Mouse (Mus musculus) spleen, postnatal 36 days (tissue): Measurements from ENCODE around the gene Col1a2.
A peak's percentile ranks its signal among the peaks of the same experiment; 100 is the strongest.

Source experiments
- DNase-seq, 2 experiments: peaks; one replicate each; pipeline ENCODE4 v3.0.0; 2022; ENCODE audit warnings: low spot score in 2 of 2, mixed read lengths in 1 of 2

Col1a2 gene

GRCm38 (mm10) chr6:4504603-4505131 lies at the start of gene Col1a2:
Col1a2 (plus strand) TSS chr6:4504814.
- DNase-seq, result no peak

- no peak for DNase-seq
These were observed 49.1 kb upstream of the Col1a2 start for GRCm38 (mm10) chr6:4455518-4455917.

GRCm38 (mm10) chr6:4455961-4456617 lies 48.5 kb upstream of the Col1a2 start:
- DNase-seq, result no peak

- DNase-seq, result no peak
These were observed 47.7 kb upstream of the Col1a2 start for GRCm38 (mm10) chr6:4456691-4457447.

GRCm38 (mm10) chr6:4457555-4457996 lies 47.0 kb upstream of the Col1a2 start:
- DNase-seq, result no peak

GRCm38 (mm10) chr6:4465320-4465719 lies 39.3 kb upstream of the Col1a2 start:
- DNase-seq, result no peak

GRCm38 (mm10) chr6:4483577-4483936 lies 21.1 kb upstream of the Col1a2 start:
- DNase-seq, result no peak

- DNase-seq, result no peak
These were observed 20.5 kb upstream of the Col1a2 start for GRCm38 (mm10) chr6:4483937-4484601.

GRCm38 (mm10) chr6:4488349-4488748 lies 16.3 kb upstream of the Col1a2 start:
- peak in 1 of 2 experiments; percentile 6 for DNase-seq

- no peak for DNase-seq
These were observed 15.6 kb upstream of the Col1a2 start for GRCm38 (mm10) chr6:4488966-4489365.

GRCm38 (mm10) chr6:4489366-4490245 lies 15.0 kb upstream of the Col1a2 start:
- DNase-seq, result peak in 1 of 2 experiments; percentile 6

- DNase-seq, result no peak
These were observed 10.9 kb upstream of the Col1a2 start for GRCm38 (mm10) chr6:4493666-4494065.

- no peak for DNase-seq
These were observed 8.2 kb upstream of the Col1a2 start for GRCm38 (mm10) chr6:4496428-4496827.

- DNase-seq, result no peak
These were observed 1.5 kb upstream of the Col1a2 start for GRCm38 (mm10) chr6:4503106-4503505.

- DNase-seq, result no peak
These were observed 764 bp downstream of the Col1a2 start for GRCm38 (mm10) chr6:4505158-4505997.

- no peak for DNase-seq
These were observed 1.5 kb downstream of the Col1a2 start for GRCm38 (mm10) chr6:4506106-4506505.

GRCm38 (mm10) chr6:4506791-4507190 lies 2.2 kb downstream of the Col1a2 start:
- no peak for DNase-seq

GRCm38 (mm10) chr6:4507323-4507722 lies 2.7 kb downstream of the Col1a2 start:
- DNase-seq, result no peak

- no peak for DNase-seq
These were observed 3.7 kb downstream of the Col1a2 start for GRCm38 (mm10) chr6:4508279-4508678.

GRCm38 (mm10) chr6:4509395-4509794 lies 4.8 kb downstream of the Col1a2 start:
- no peak for DNase-seq

GRCm38 (mm10) chr6:4514671-4515070 lies 10.1 kb downstream of the Col1a2 start:
- DNase-seq, result no peak
